Mouse (Mus musculus): ENCODE data around the gene Ripor2. TPM values are rescaled to one million over a fixed set of nuclear protein-coding genes. Genes with fewer than 3 reads are reported as not detected.

Ripor2 gene
- polyA plus RNA-seq, 1 experiment, result not detected

- 89% methylated on average over 4 of the region's 4 CpGs for WGBS
- H3K27ac ChIP-seq (ENCODE audit: insufficient read depth, low read depth, low read length), result no peak overlapping the region
Observed at GRCm38 (mm10) chr13:24552039-24552438, 29.9 kb upstream of the Ripor2 start.

GRCm38 (mm10) chr13:24561391-24561790, 20.6 kb upstream of the Ripor2 start:
- TF ChIP-seq CTCF (IDR thresholded peaks at IDR 0.05; ENCODE audit: insufficient read depth, low read depth, low read length) (no peak), POLR2A (IDR thresholded peaks at IDR 0.05; ENCODE audit: insufficient read depth, low read depth, low read length) (no peak)
- H3K27ac ChIP-seq (ENCODE audit: insufficient read depth, low read depth, low read length), result no peak overlapping the region
- H3K4me3 ChIP-seq (ENCODE audit: insufficient read depth, low read depth, low read length), result no peak overlapping the region
- WGBS, result 93% methylated on average over 5 of the region's 5 CpGs
- peaks cover 2% of the 10 kb centered on the region; the same call in 1 of the 2 replicates for H3K4me1 ChIP-seq (ENCODE audit: control insufficient read depth, insufficient read depth, low read length)

More at GRCm38 (mm10) chr13:24552039-24552438, 29.9 kb upstream of the Ripor2 start:
- Histone ChIP-seq H3K4me1 (ENCODE audit: control insufficient read depth, insufficient read depth, low read length) (peaks cover 12% of the 10 kb centered on the region), H3K4me3 (ENCODE audit: insufficient read depth, low read depth, low read length) (no peak overlapping the region)
- no peak for TF ChIP-seq CTCF (IDR thresholded peaks at IDR 0.05; ENCODE audit: insufficient read depth, low read depth, low read length)
- no peak for TF ChIP-seq POLR2A (IDR thresholded peaks at IDR 0.05; ENCODE audit: insufficient read depth, low read depth, low read length)

DNA sequence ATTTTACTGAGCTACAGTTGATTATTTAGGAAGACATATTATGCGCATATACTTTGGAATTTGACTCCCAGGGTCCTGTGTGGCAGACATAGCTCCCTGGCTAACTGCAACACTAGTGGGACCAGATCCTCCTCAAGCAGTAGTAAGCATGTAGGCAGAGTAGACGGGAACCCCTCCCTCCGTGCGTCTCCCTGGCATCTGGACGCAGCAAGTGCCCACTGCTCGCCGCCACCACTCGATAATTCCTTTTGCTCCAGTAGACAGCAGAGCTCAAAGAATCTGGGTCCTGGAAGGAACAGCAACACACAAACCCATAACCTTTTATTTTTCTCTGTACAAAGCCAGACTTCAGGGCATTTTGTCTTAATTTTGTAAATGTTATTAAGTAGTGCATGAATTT, 17.3 kb upstream of the Ripor2 start:
- H3K4me3 ChIP-seq (ENCODE audit: insufficient read depth, low read depth, low read length), result no peak overlapping the region
- no peak overlapping the region for H3K27ac ChIP-seq (ENCODE audit: insufficient read depth, low read depth, low read length)
- peaks cover 2% of the 10 kb centered on the region; the same call in 1 of the 2 replicates for H3K4me1 ChIP-seq (ENCODE audit: control insufficient read depth, insufficient read depth, low read length)
- WGBS, result 54% methylated on average over 8 of the region's 8 CpGs
- no peak for TF ChIP-seq POLR2A (IDR thresholded peaks at IDR 0.05; ENCODE audit: insufficient read depth, low read depth, low read length)
- TF ChIP-seq CTCF (IDR thresholded peaks at IDR 0.05; ENCODE audit: insufficient read depth, low read depth, low read length), result no peak

GRCm38 (mm10) chr13:24565230-24565949, 16.6 kb upstream of the Ripor2 start:
- WGBS, result 61% methylated on average over 8 of the region's 8 CpGs
- no peak overlapping the region for H3K27ac ChIP-seq (ENCODE audit: insufficient read depth, low read depth, low read length)
- peaks cover 2% of the 10 kb centered on the region; the same call in 1 of the 2 replicates for H3K4me1 ChIP-seq (ENCODE audit: control insufficient read depth, insufficient read depth, low read length)
- TF ChIP-seq POLR2A (IDR thresholded peaks at IDR 0.05; ENCODE audit: insufficient read depth, low read depth, low read length) (no peak), CTCF (IDR thresholded peaks at IDR 0.05; ENCODE audit: insufficient read depth, low read depth, low read length) (no peak)
- H3K4me3 ChIP-seq (ENCODE audit: insufficient read depth, low read depth, low read length), result no peak overlapping the region

DNA sequence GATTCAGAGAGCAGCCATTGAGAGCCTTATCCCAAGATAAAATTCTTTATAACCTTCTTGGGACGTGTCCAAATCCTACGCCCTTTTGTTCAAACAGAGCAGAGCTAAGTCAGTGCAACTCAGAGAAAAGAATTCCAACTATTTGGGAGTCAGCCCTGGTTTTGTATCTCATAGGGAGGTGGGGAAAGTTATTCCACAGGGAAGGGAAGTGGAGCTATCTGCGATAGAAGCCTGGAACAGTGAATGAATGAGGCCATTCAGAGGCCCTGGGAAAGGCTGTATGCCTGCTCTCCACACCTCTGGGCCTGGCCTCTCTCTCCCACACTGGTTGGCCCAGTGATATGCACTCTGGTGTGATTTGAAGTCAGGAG, 16.1 kb upstream of the Ripor2 start:
- WGBS, result 66% methylated on average over 3 of the region's 3 CpGs
- no peak for TF ChIP-seq POLR2A (IDR thresholded peaks at IDR 0.05; ENCODE audit: insufficient read depth, low read depth, low read length)
- TF ChIP-seq CTCF (IDR thresholded peaks at IDR 0.05; ENCODE audit: insufficient read depth, low read depth, low read length), result no peak
- H3K4me3 ChIP-seq (ENCODE audit: insufficient read depth, low read depth, low read length), result no peak overlapping the region
- H3K4me1 ChIP-seq (ENCODE audit: control insufficient read depth, insufficient read depth, low read length), result peaks cover 2% of the 10 kb centered on the region; the same call in 1 of the 2 replicates
- no peak overlapping the region for H3K27ac ChIP-seq (ENCODE audit: insufficient read depth, low read depth, low read length)

- WGBS, result 73% methylated on average over 11 of the region's 11 CpGs
- Histone ChIP-seq H3K27ac (ENCODE audit: insufficient read depth, low read depth, low read length) (no peak overlapping the region), H3K4me3 (ENCODE audit: insufficient read depth, low read depth, low read length) (no peak overlapping the region), H3K4me1 (ENCODE audit: control insufficient read depth, insufficient read depth, low read length) (peaks cover 2% of the 10 kb centered on the region; the same call in 1 of the 2 replicates)
- TF ChIP-seq POLR2A (IDR thresholded peaks at IDR 0.05; ENCODE audit: insufficient read depth, low read depth, low read length) (no peak), CTCF (IDR thresholded peaks at IDR 0.05; ENCODE audit: insufficient read depth, low read depth, low read length) (no peak)
Observed at GRCm38 (mm10) chr13:24567176-24567811, 14.7 kb upstream of the Ripor2 start.

- Histone ChIP-seq H3K4me3 (ENCODE audit: insufficient read depth, low read depth, low read length) (no peak overlapping the region), H3K27ac (ENCODE audit: insufficient read depth, low read depth, low read length) (no peak overlapping the region), H3K4me1 (ENCODE audit: control insufficient read depth, insufficient read depth, low read length) (peaks cover 2% of the 10 kb centered on the region; the same call in 1 of the 2 replicates)
- no peak for TF ChIP-seq CTCF (IDR thresholded peaks at IDR 0.05; ENCODE audit: insufficient read depth, low read depth, low read length)
- no peak for TF ChIP-seq POLR2A (IDR thresholded peaks at IDR 0.05; ENCODE audit: insufficient read depth, low read depth, low read length)
- WGBS, result 93% methylated on average over 4 of the region's 4 CpGs
Observed at GRCm38 (mm10) chr13:24569066-24569465, 12.9 kb upstream of the Ripor2 start.

- H3K4me3 ChIP-seq (ENCODE audit: insufficient read depth, low read depth, low read length), result no peak overlapping the region
- peaks cover 2% of the 10 kb centered on the region for H3K4me1 ChIP-seq (ENCODE audit: control insufficient read depth, insufficient read depth, low read length)
- no peak overlapping the region for H3K27ac ChIP-seq (ENCODE audit: insufficient read depth, low read depth, low read length)
- WGBS, result 65% methylated on average over 2 of the region's 2 CpGs
- TF ChIP-seq CTCF (IDR thresholded peaks at IDR 0.05; ENCODE audit: insufficient read depth, low read depth, low read length) (no peak), POLR2A (IDR thresholded peaks at IDR 0.05; ENCODE audit: insufficient read depth, low read depth, low read length) (no peak)
Observed at GRCm38 (mm10) chr13:24570716-24571115, 11.3 kb upstream of the Ripor2 start.

GRCm38 (mm10) chr13:24571906-24572305, 10.1 kb upstream of the Ripor2 start:
- Histone ChIP-seq H3K4me1 (ENCODE audit: control insufficient read depth, insufficient read depth, low read length) (peaks cover 12% of the 10 kb centered on the region), H3K27ac (ENCODE audit: insufficient read depth, low read depth, low read length) (no peak overlapping the region), H3K4me3 (ENCODE audit: insufficient read depth, low read depth, low read length) (no peak overlapping the region)
- TF ChIP-seq POLR2A (IDR thresholded peaks at IDR 0.05; ENCODE audit: insufficient read depth, low read depth, low read length) (no peak), CTCF (IDR thresholded peaks at IDR 0.05; ENCODE audit: insufficient read depth, low read depth, low read length) (no peak)
- WGBS, result 81% methylated on average over 6 of the region's 6 CpGs
